Mouse (Mus musculus): Measurements from ENCODE around the gene Sema4g.

- TF ChIP-seq POLR2A (IDR thresholded peaks at IDR 0.05; ENCODE audit: low read depth, low read length) (no peak), CTCF (conservative IDR thresholded peaks at IDR 0.05; ENCODE audit: insufficient read depth, insufficient read length, low read depth, low read length) (no peak)
Measured at GRCm38 (mm10) chr19:45029571-45029970, 40.7 kb downstream of the Sema4g start.

Data from kidney, adult 2 months (tissue).